Comparison of ENCODE assay signal across 19 mouse cellular contexts in the genomic region with DNA sequence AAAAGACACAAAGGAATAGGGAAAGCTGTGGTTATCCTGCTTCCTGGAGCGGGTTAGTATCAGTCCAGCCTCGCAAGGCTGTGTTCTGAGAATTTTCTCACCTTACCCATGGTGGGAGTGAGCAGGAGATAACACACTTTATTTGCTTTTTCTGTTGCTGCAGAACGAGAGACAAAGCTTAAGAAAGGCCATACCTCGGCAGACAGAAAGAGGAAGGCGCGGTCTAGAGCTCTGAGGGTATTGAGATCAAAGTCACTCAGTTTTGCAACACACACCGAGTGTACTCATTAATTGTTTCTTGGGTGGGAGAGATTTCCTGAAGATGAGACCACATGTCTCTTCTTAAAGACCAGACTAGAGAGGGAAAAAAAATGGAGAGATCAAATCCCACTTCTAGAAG. TPM values are rescaled to one million over a fixed set of nuclear protein-coding genes. Genes with fewer than 3 reads are reported as not detected.
DNase-seq lines count a peak whose midpoint lies in the region; ATAC-seq lines count a peak whose summit lies in the region.
"Had no signal": no experiment of that assay in that cellular context is flagged by ENCODE, and none has a peak within 500 bp of the region (broad histone marks: within the 10 kb centered on the region; RNA-seq: fewer than 3 reads in every experiment).

No protein-coding gene starts in this region.

- no peak overlapping the region for H3K4me2 ChIP-seq in kidney, embryonic 15.5 days
- no peak overlapping the region for H3K4me2 ChIP-seq in midbrain, embryonic 11.5 days
- no peak overlapping the region for H3K4me2 ChIP-seq in midbrain, embryonic 15.5 days
- H3K4me2 ChIP-seq in intestine, embryonic 16.5 days (ENCODE audit: low read depth, low read length) = no peak overlapping the region
- 0 out of 2 replicates have a peak overlapping the region, but pooled peaks have one; percentile 16 for H3K4me2 ChIP-seq in stomach, embryonic 15.5 days
- H3K4me2 ChIP-seq: hindbrain, embryonic 14.5 days; neural tube, embryonic 12.5 days had no signal

- no peak for DNase-seq in kidney, postnatal 36 days
- peak; percentile 67 for DNase-seq in midbrain, embryonic 11.5 days (ENCODE audit: low spot score, missing footprints)
- DNase-seq in adipocyte (ENCODE audit: low spot score) = no peak
- DNase-seq in right cerebral cortex, adult 2 months (ENCODE audit: low spot score in 2 of 2) = no peak
- DNase-seq: cerebellum, postnatal 25 days; gastrocnemius, adult 2 months; heart, adult 18-20 months; kidney, adult 8-10 months; right cerebral cortex, postnatal 4 days had no signal

- H3K4me3 ChIP-seq in kidney, embryonic 15.5 days (replicated peaks) = no peak overlapping the region
- H3K4me3 ChIP-seq in midbrain, embryonic 11.5 days (ENCODE audit: low read depth, low read length) = no peak overlapping the region
- H3K4me3 ChIP-seq in midbrain, embryonic 15.5 days = no peak overlapping the region
- no peak overlapping the region for H3K4me3 ChIP-seq in intestine, embryonic 16.5 days (ENCODE audit: low read length)
- no peak overlapping the region for H3K4me3 ChIP-seq in stomach, embryonic 15.5 days (replicated peaks)
- H3K4me3 ChIP-seq: embryonic facial prominence, embryonic 10.5 days; erythroblast, embryonic 14.5 days; gastrocnemius, adult 2 months; layer of hippocampus, adult 2 months; neural tube, embryonic 12.5 days had no signal

- H3K36me3 ChIP-seq in kidney, embryonic 15.5 days = no peaks in the 10 kb centered on the region
- no peaks in the 10 kb centered on the region for H3K36me3 ChIP-seq in midbrain, embryonic 11.5 days (ENCODE audit: control insufficient read depth, insufficient read depth, low read length)
- no peaks in the 10 kb centered on the region for H3K36me3 ChIP-seq in midbrain, embryonic 15.5 days (replicated peaks)
- H3K36me3 ChIP-seq in intestine, embryonic 16.5 days (ENCODE audit: control insufficient read depth, insufficient read depth, low read length) = no peaks in the 10 kb centered on the region
- H3K36me3 ChIP-seq in stomach, embryonic 15.5 days = no peaks in the 10 kb centered on the region
- H3K36me3 ChIP-seq: embryonic facial prominence, embryonic 10.5 days; neural tube, embryonic 12.5 days had no signal

- no peaks in the 10 kb centered on the region for H3K9me3 ChIP-seq in kidney, embryonic 15.5 days (replicated peaks)
- H3K9me3 ChIP-seq in midbrain, embryonic 11.5 days (ENCODE audit: control insufficient read depth, low read length) = no peaks in the 10 kb centered on the region
- H3K9me3 ChIP-seq in midbrain, embryonic 15.5 days = no peaks in the 10 kb centered on the region
- no peaks in the 10 kb centered on the region for H3K9me3 ChIP-seq in intestine, embryonic 16.5 days (ENCODE audit: control insufficient read depth, low read length)
- no peaks in the 10 kb centered on the region for H3K9me3 ChIP-seq in stomach, embryonic 15.5 days
- H3K9me3 ChIP-seq: embryonic facial prominence, embryonic 10.5 days; neural tube, embryonic 12.5 days had no signal

- H3K27ac ChIP-seq in kidney, embryonic 15.5 days = peak overlapping the region; percentile 33
- H3K27ac ChIP-seq in midbrain, embryonic 11.5 days (ENCODE audit: low read depth, low read length) = no peak overlapping the region
- no peak overlapping the region for H3K27ac ChIP-seq in midbrain, embryonic 15.5 days
- peak overlapping the region; percentile 57 for H3K27ac ChIP-seq in intestine, embryonic 16.5 days (ENCODE audit: low read length)
- H3K27ac ChIP-seq in stomach, embryonic 15.5 days = peak overlapping the region; percentile 71
- H3K27ac ChIP-seq: embryonic facial prominence, embryonic 10.5 days; gastrocnemius, adult 2 months; hindbrain, embryonic 14.5 days; layer of hippocampus, adult 2 months; neural tube, embryonic 12.5 days had no signal

- no peaks in the 10 kb centered on the region for H3K27me3 ChIP-seq in kidney, embryonic 15.5 days
- H3K27me3 ChIP-seq in midbrain, embryonic 11.5 days (ENCODE audit: control insufficient read depth, insufficient read depth, low read length) = no peaks in the 10 kb centered on the region
- H3K27me3 ChIP-seq in midbrain, embryonic 15.5 days (replicated peaks) = no peaks in the 10 kb centered on the region
- no peaks in the 10 kb centered on the region for H3K27me3 ChIP-seq in intestine, embryonic 16.5 days (replicated peaks; ENCODE audit: control insufficient read depth, insufficient read depth, low read length)
- no peaks in the 10 kb centered on the region for H3K27me3 ChIP-seq in stomach, embryonic 15.5 days (replicated peaks)
- H3K27me3 ChIP-seq: neural tube, embryonic 12.5 days had no signal

- no peak for ATAC-seq in kidney, embryonic 15.5 days (replicated peaks; ENCODE audit: low FRiP score)
- ATAC-seq in midbrain, embryonic 11.5 days (ENCODE audit: low FRiP score) = no peak
- ATAC-seq in midbrain, embryonic 15.5 days (replicated peaks) = no peak
- ATAC-seq in intestine, embryonic 16.5 days = peak; percentile 61
- 0 out of 2 replicates have a peak, but pooled peaks have one; percentile 36 for ATAC-seq in stomach, embryonic 15.5 days (ENCODE audit: insufficient read depth, low FRiP score, low read depth)
- ATAC-seq: forebrain, embryonic 16.5 days had no signal

- no peaks in the 10 kb centered on the region for H3K4me1 ChIP-seq in kidney, embryonic 15.5 days
- peaks cover 7% of the 10 kb centered on the region; the same call in 1 of the 2 replicates for H3K4me1 ChIP-seq in midbrain, embryonic 11.5 days (ENCODE audit: control insufficient read depth, insufficient read depth, low read length)
- peaks cover 5% of the 10 kb centered on the region; the same call in 1 of the 2 replicates for H3K4me1 ChIP-seq in midbrain, embryonic 15.5 days
- peaks cover 6% of the 10 kb centered on the region; the same call in 1 of the 2 replicates for H3K4me1 ChIP-seq in intestine, embryonic 16.5 days (ENCODE audit: control insufficient read depth, insufficient read depth, low read length)
- no peaks in the 10 kb centered on the region; the same call in 1 of the 2 replicates for H3K4me1 ChIP-seq in stomach, embryonic 15.5 days

- no peak overlapping the region for H3K9ac ChIP-seq in kidney, embryonic 15.5 days
- no peak overlapping the region for H3K9ac ChIP-seq in midbrain, embryonic 11.5 days (ENCODE audit: low read length)
- H3K9ac ChIP-seq in midbrain, embryonic 15.5 days = no peak overlapping the region
- no peak overlapping the region for H3K9ac ChIP-seq in intestine, embryonic 16.5 days (ENCODE audit: low read depth, low read length)
- no peak overlapping the region for H3K9ac ChIP-seq in stomach, embryonic 15.5 days
- H3K9ac ChIP-seq: hindbrain, embryonic 14.5 days; neural tube, embryonic 12.5 days had no signal

- 55% methylated on average over 7 of the region's 7 CpGs for WGBS in kidney, embryonic 15.5 days
- 68% methylated on average over 7 of the region's 7 CpGs for WGBS in midbrain, embryonic 11.5 days
- WGBS in midbrain, embryonic 15.5 days = 68% methylated on average over 7 of the region's 7 CpGs
- 50% methylated on average over 7 of the region's 7 CpGs for WGBS in intestine, embryonic 16.5 days
- WGBS in stomach, embryonic 15.5 days = 55% methylated on average over 7 of the region's 7 CpGs

RNA-seq across cellular contexts. Expression of a gene that starts 37.8 kb away (rescaled TPM):
- polyA plus RNA-seq in kidney, embryonic 15.5 days (2015; fragmentation: Nextera tagmentation; extraction: Ambion mirVana) = 44.9 TPM in 2 replicates
- polyA plus RNA-seq in midbrain, embryonic 11.5 days (2014; fragmentation: Nextera tagmentation; extraction: Ambion mirVana) = 44.7 and 47.5 TPM in 2 replicates
- polyA plus RNA-seq in midbrain, embryonic 15.5 days (2015; fragmentation: Nextera tagmentation; extraction: Ambion mirVana) = 40.3 and 44.4 TPM in 2 replicates
- 43.2 and 43.9 TPM in 2 replicates for polyA plus RNA-seq in intestine, embryonic 16.5 days (2015; fragmentation: Nextera tagmentation; extraction: Ambion mirVana)
- 61.2 and 62.3 TPM in 2 replicates for polyA plus RNA-seq in stomach, embryonic 15.5 days (2015; fragmentation: Nextera tagmentation; extraction: Ambion mirVana)

Comparison
In these comparisons a context has a peak if more than half of its experiments do, and no peak if none do; other contexts are left out.
1. ATAC-seq: peak in intestine, embryonic 16.5 days (single experiment) and stomach, embryonic 15.5 days (single experiment); none in kidney, embryonic 15.5 days (single experiment), midbrain, embryonic 11.5 days (single experiment) and midbrain, embryonic 15.5 days (single experiment).
2. H3K27ac ChIP-seq: peak in kidney, embryonic 15.5 days (single experiment), intestine, embryonic 16.5 days (single experiment) and stomach, embryonic 15.5 days (single experiment); none in midbrain, embryonic 11.5 days (single experiment) and midbrain, embryonic 15.5 days (single experiment).